Mouse (Mus musculus): ENCODE results near the gene Cfap58. TPM values are rescaled to one million over a fixed set of nuclear protein-coding genes. Genes with fewer than 3 reads are reported as not detected.

The Cfap58 gene
- 0.41 and 0.65 TPM in 2 replicates for polyA plus RNA-seq (2015; fragmentation: Nextera tagmentation; extraction: Ambion mirVana)

DNA sequence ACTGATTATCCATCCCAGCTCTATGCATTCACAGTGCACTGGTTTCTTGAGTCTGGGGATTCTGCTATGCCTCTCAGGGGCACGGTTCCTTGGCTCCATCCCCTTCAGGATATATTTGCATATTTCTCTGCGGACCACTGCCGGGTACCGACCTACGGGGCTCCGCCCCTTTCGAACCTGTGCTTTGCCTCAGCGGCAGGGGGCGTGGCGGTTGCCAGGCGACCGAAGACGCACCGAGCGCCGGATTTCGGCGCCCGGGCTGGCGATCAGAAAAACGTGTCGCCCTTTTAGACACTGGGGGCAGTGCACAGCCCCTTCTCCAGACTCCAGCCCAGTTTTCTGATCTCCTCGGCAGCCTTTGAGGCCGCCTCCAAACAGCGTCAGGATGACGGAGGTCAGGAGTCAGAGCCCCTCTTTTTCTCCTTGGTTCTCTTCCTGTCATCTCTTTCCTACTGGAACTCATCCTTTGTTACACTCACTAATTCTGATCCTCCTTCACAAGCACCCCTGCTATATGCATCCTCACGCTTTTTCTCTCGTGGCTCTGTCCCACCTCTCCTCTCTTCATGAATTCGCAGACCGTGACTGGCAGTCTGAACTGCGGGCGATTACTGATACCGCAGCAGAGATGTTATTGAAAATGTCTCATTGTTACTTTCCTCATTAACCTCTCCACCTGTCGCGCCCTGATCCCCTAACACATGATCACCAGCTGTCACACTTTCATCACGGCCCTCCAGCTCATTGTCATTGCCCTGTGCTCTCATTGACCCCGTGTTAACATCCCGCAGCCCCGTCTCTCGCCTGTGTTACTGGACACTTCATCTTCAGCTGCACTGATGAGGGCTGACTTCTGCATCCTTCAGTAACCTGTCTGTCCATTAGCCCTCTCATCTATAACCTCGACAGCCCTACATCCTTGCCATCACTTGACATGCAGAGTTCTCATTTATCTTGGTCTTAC, at the start of gene Cfap58:
TSS of gene Cfap58 (plus strand) at position 233 of the 964 bp plus-strand sequence.
- H3K9ac ChIP-seq: peak within 1 kb of the TSS; percentile 35
- peak within 1 kb of the TSS; percentile 75 for H3K4me2 ChIP-seq
- H3K4me1 ChIP-seq: peaks cover 12% of the 10 kb centered on the region
- no peaks in the 10 kb centered on the region for H3K9me3 ChIP-seq
- peak; percentile 93 for ATAC-seq (replicated peaks)
- peak within 1 kb of the TSS; percentile 42 for H3K4me3 ChIP-seq
- H3K36me3 ChIP-seq (replicated peaks): no peaks in the 10 kb centered on the region
- H3K27me3 ChIP-seq (replicated peaks): no peaks in the 10 kb centered on the region
- WGBS: 2% methylated on average over 41 of the region's 41 CpGs
- H3K27ac ChIP-seq: peak within 1 kb of the TSS; percentile 66

DNA sequence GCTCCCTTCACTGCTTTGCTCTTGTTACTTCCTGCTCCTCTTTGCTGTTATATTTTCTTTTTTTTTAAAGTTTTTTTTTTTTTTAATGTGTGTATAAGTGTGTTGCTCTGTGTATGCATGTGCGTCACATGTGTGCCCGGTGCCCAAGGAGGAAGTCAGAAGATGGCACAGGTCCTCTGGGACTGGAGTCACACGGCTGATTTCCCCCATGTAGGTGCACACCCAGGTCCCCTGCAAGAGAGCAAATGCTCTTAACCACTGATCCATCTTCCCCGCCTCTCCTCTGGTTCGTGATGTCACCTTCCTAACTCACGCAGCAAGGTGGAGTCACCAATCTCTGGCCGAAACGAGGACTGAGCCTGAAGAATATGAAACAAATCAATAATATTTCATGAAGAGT, 49.4 kb upstream of the Cfap58 start:
- 92% methylated on average over 8 of the region's 8 CpGs for WGBS
- Histone ChIP-seq H3K4me3 (no peak overlapping the region), H3K4me1 (no peaks in the 10 kb centered on the region), H3K36me3 (replicated peaks) (no peaks in the 10 kb centered on the region), H3K9ac (no peak overlapping the region), H3K4me2 (no peak overlapping the region), H3K9me3 (no peaks in the 10 kb centered on the region), H3K27me3 (replicated peaks) (no peaks in the 10 kb centered on the region), H3K27ac (no peak overlapping the region)
- ATAC-seq (replicated peaks): no peak

DNA sequence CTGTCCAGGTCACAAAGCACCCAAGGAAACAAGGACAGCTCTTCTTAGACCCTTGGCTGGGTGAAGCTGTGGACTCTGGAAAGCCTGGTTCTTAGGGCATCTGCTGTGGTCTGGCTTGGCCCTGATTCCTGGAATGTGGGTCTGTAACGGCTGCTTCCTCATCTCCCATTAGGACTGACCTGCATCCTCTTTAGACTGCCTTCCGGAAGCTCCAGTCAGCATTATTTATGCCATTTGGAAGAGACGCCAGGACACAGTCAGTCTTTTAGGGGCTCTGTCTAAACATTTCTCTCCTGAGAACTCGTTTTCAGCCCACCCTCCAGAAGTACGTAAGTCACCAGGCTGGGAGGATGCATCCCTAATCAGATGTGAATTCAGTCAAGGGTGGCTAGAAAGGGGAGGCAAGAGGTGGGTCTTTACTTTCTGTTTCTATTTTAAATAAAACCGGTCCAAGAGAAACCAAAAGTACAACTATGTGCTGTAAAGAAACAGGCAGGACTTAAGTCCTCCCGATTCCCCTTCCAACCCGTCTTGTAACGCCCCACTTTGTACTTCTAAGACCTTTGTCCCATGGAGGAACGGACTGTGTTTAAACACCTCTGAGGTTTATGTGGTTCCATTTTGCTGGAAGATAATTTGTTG, 46.9 kb upstream of the Cfap58 start:
- no peak overlapping the region for H3K9ac ChIP-seq
- no peaks in the 10 kb centered on the region for H3K4me1 ChIP-seq
- no peaks in the 10 kb centered on the region for H3K36me3 ChIP-seq (replicated peaks)
- ATAC-seq (replicated peaks): no peak
- H3K9me3 ChIP-seq: no peaks in the 10 kb centered on the region
- H3K27ac ChIP-seq: no peak overlapping the region
- WGBS: 73% methylated on average over 10 of the region's 10 CpGs
- H3K4me2 ChIP-seq: no peak overlapping the region
- H3K27me3 ChIP-seq (replicated peaks): no peaks in the 10 kb centered on the region
- H3K4me3 ChIP-seq: no peak overlapping the region

DNA sequence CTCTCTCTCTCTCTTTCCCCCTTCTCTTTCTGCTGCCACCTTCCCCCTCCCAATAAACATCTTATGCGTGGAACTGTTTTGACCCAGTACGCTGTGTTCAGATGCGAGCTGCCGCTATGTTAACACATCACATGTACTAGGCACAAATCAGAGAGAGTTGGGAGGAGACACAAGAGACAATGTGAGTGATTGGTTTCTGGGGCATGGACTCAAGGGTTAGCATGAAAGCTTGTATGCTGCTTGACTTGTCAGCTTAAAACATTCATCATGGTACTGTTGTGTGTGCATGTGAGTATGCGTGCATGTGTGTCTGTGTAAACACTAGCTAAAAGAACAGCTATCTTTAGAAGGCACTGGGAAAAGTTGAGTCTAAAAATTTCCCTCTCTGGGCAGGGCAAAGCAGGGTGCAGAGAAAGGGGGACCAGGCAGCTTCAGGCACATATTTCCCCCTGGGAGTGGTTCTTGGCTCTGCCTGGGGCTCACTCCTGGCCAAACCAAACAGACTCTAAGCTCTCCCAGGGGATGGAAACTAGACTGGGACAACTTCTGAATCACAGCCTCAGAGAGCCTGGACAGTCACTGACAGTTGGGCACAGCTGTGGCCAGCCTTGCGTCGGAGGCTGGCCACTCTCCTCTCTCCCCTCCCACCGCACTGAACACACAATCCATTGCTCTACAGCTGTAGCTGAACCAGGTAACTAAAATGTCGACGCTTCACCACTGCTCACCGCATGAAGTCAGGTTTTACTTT, 45.7 kb upstream of the Cfap58 start:
- H3K4me3 ChIP-seq: no peak overlapping the region
- H3K27ac ChIP-seq: no peak overlapping the region
- H3K9me3 ChIP-seq: no peaks in the 10 kb centered on the region
- H3K4me2 ChIP-seq: no peak overlapping the region
- H3K36me3 ChIP-seq (replicated peaks): no peaks in the 10 kb centered on the region
- H3K4me1 ChIP-seq: no peaks in the 10 kb centered on the region
- no peak for ATAC-seq (replicated peaks)
- no peaks in the 10 kb centered on the region for H3K27me3 ChIP-seq (replicated peaks)
- H3K9ac ChIP-seq: no peak overlapping the region
- WGBS: 82% methylated on average over 11 of the region's 11 CpGs

DNA sequence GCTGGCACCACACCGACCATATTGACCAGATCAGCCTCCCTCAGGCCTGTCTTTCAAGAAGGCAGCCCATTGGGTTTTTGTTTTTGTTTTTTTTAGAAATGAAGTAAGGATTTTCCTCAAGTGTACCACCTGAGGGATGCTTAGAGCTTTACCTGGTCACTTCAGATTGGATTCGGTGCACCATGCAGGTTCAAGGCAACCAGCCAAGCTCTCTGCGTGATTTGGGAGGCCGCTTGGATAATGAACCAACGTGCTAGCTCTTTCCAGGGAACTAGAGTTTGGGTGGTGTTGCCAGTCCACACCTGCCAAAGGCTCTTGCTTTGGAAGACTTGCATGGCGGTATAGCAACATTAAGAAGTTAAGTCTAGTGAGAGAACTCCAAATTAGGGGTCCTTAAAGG, 44.4 kb upstream of the Cfap58 start:
- Histone ChIP-seq H3K4me1 (no peaks in the 10 kb centered on the region), H3K4me3 (no peak overlapping the region), H3K27ac (no peak overlapping the region), H3K4me2 (no peak overlapping the region), H3K9me3 (no peaks in the 10 kb centered on the region), H3K27me3 (replicated peaks) (no peaks in the 10 kb centered on the region), H3K36me3 (replicated peaks) (peaks cover 5% of the 10 kb centered on the region; the same call in 1 of the 2 replicates), H3K9ac (no peak overlapping the region)
- 96% methylated on average over 6 of the region's 6 CpGs for WGBS
- ATAC-seq (replicated peaks): no peak

DNA sequence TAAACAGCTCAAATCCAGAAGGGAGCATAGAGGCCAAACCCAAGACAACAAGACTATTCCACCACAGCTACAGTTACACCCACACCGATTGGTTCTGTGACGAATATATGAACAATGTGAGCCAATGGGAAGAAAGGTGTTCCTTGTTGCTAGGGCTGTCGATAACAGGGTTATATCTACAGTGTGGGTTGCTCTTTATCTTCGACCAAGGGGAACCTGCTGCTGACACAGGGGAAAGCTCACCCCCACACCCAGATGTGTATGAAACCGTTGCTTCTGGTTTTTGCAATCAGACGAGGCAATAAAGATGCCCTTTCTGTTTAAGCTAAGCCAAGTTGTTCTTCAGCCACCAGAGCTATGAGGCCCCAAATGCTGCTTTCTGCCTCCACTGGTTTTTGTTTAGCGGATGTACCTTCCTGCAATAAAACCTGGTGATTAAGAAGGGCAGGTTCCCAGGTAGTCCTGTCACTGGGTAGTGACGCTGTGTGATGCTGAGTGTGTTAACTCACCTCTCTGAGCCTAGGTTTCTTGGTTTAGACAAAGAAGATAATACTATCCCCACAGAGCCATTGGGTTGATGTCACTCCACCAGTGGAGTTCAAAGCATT, 38.9 kb upstream of the Cfap58 start:
- no peak overlapping the region for H3K27ac ChIP-seq
- no peak for ATAC-seq (replicated peaks)
- peaks cover 5% of the 10 kb centered on the region; the same call in 1 of the 2 replicates for H3K36me3 ChIP-seq (replicated peaks)
- WGBS: 92% methylated on average over 8 of the region's 8 CpGs
- H3K4me2 ChIP-seq: no peak overlapping the region
- H3K4me3 ChIP-seq: no peak overlapping the region
- no peaks in the 10 kb centered on the region for H3K27me3 ChIP-seq (replicated peaks)
- H3K9ac ChIP-seq: no peak overlapping the region
- no peaks in the 10 kb centered on the region for H3K9me3 ChIP-seq
- H3K4me1 ChIP-seq: no peaks in the 10 kb centered on the region; the same call in 1 of the 2 replicates

DNA sequence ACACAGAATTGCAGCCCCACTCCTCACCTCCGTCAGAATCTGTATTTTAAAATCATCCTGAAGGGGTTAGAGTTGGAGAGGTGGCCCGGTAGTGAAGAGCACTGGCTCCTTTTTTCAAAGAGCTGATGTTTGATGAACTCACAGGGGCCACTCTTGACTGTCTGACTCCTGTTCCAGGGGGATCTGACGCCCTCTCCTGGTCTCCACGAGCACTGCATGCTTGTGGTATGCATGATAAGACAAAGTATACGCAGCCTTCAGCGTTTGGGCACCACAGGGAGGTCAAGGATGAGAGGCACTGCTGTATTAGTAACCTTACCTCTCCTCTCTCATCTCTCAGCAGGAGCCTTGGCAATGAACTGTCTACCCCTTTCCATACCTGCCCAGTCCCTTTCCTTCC, 37.5 kb upstream of the Cfap58 start:
- H3K27ac ChIP-seq: no peak overlapping the region
- no peak overlapping the region for H3K4me3 ChIP-seq
- no peaks in the 10 kb centered on the region; the same call in 1 of the 2 replicates for H3K4me1 ChIP-seq
- H3K36me3 ChIP-seq (replicated peaks): peaks cover 5% of the 10 kb centered on the region; the same call in 1 of the 2 replicates
- H3K27me3 ChIP-seq (replicated peaks): no peaks in the 10 kb centered on the region
- 67% methylated on average over 6 of the region's 6 CpGs for WGBS
- no peaks in the 10 kb centered on the region for H3K9me3 ChIP-seq
- no peak overlapping the region for H3K4me2 ChIP-seq
- no peak overlapping the region for H3K9ac ChIP-seq
- ATAC-seq (replicated peaks): no peak

DNA sequence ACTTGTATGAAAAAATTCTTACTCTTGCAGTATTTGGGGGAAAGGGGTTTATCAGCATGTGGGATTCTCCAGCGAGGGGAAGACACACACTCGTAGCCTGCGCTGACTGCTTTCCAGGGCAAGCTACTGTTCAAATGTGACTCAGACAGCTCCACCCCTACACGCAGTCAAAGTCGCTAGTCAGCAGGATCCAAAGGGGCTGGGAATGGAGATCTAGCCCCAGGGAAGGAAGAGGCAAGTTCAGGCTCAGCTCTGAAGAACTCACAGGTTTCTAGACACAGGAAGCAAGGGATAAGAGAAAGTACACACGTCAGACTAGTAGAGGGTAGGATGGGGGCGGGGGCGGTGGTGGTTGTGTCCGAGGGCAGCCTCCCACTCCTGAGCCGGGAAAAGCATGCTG, 36.9 kb upstream of the Cfap58 start:
- H3K4me2 ChIP-seq: no peak overlapping the region
- no peaks in the 10 kb centered on the region for H3K27me3 ChIP-seq (replicated peaks)
- H3K4me3 ChIP-seq: no peak overlapping the region
- no peak for ATAC-seq (replicated peaks)
- no peaks in the 10 kb centered on the region; the same call in 1 of the 2 replicates for H3K4me1 ChIP-seq
- no peak overlapping the region for H3K9ac ChIP-seq
- peaks cover 5% of the 10 kb centered on the region; the same call in 1 of the 2 replicates for H3K36me3 ChIP-seq (replicated peaks)
- no peaks in the 10 kb centered on the region for H3K9me3 ChIP-seq
- no peak overlapping the region for H3K27ac ChIP-seq
- WGBS: 85% methylated on average over 10 of the region's 10 CpGs

DNA sequence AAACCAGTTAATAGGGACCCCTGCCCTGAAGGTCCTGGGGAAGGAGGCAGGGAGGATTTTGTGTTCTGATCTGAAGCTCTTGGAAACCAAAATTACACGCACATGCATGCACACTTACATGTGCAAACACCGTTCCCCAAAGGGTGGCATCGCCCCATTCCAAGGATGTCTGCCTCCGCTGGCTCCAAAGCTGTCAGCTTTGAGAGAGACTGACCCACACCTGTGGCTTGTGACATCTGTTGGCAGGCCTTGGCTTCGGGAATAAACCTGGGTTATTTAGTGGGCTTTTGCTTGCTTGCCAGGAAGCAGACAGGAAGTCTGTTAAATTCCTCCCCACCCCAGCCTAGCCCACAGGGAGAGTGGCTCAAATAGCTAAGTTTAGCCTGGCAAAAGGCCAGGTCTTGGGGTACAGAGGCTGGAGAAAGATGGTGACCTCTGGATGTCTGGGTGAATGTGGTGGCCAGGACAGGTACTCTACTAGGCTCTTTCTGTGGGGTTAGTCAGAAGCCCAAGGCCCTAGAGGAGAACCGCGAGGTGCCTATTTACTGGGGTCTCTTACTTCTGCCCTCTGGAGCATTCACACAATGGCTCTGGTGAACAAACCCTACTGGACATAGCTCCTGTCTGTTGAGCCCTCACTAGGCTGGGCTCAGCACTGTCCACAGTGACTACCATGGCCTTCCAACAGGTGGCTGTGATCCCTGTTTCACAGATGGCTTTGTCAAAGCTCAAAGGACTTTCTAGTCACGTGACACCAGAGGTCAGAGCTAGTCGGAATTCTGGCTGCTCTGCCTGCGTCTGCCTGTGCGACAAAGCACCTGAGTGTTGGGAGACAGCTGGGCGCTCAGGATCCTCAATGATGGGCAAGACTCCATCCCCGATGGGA, 34.9 kb upstream of the Cfap58 start:
- ATAC-seq (replicated peaks): no peak; the same call in 1 of the 2 replicates
- Histone ChIP-seq H3K4me1 (no peaks in the 10 kb centered on the region; the same call in 1 of the 2 replicates), H3K27ac (no peak overlapping the region), H3K4me2 (no peak overlapping the region), H3K4me3 (no peak overlapping the region), H3K27me3 (replicated peaks) (no peaks in the 10 kb centered on the region), H3K9ac (no peak overlapping the region), H3K36me3 (replicated peaks) (no peaks in the 10 kb centered on the region), H3K9me3 (no peaks in the 10 kb centered on the region)
- WGBS: 73% methylated on average over 13 of the region's 13 CpGs

DNA sequence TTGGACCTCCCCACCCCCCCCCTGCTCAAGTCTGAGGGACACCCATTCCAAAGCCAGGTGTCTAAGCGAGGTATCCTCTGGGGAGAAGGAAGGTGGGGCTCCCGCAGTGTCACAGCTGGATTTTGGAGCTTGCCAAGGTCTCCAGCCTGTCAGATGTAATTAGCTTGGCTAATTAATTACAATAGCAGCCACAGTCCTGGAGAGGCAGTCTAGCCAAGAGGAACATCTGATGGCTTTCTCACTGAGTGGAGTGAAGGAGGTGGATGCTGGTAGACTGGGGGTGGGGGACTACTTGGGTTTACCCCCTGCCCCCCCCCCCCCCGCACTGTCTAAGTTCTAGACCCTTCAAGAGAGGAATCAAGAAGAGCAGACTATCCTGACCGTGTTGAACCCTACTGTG, 33.8 kb upstream of the Cfap58 start:
- Histone ChIP-seq H3K4me1 (peaks cover 3% of the 10 kb centered on the region), H3K27ac (no peak overlapping the region), H3K27me3 (replicated peaks) (no peaks in the 10 kb centered on the region), H3K9ac (no peak overlapping the region), H3K9me3 (no peaks in the 10 kb centered on the region), H3K4me3 (no peak overlapping the region), H3K36me3 (replicated peaks) (no peaks in the 10 kb centered on the region), H3K4me2 (no peak overlapping the region)
- 65% methylated on average over 4 of the region's 4 CpGs for WGBS
- ATAC-seq (replicated peaks): no peak

DNA sequence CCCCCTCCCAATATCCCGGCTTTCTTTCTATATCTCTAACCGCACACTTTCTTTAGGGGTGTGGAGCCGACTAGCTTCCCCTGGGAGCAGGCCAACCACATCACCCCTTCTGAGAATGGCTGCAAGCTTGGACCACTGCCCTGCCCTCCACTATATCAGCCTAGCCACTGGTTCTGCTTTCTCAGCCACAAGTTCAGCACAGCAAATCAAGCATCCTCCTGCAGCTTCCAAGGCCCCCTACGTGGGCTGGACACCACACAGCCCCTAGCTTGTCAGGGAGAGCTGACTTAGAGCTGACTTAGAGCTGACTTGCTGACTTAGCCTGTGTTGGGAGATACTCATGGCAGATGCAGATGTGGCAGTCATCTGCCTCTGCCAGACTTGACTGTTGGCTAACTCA, 32.4 kb upstream of the Cfap58 start:
- H3K27ac ChIP-seq: no peak overlapping the region
- no peaks in the 10 kb centered on the region for H3K36me3 ChIP-seq (replicated peaks)
- no peak overlapping the region for H3K4me3 ChIP-seq
- no peak overlapping the region for H3K4me2 ChIP-seq
- WGBS: 78% methylated on average over 4 of the region's 4 CpGs
- H3K4me1 ChIP-seq: peaks cover 16% of the 10 kb centered on the region
- no peaks in the 10 kb centered on the region for H3K27me3 ChIP-seq (replicated peaks)
- H3K9me3 ChIP-seq: no peaks in the 10 kb centered on the region
- ATAC-seq (replicated peaks): no peak
- H3K9ac ChIP-seq: no peak overlapping the region

All from midbrain, embryonic 15.5 days (tissue).